7 mouse cellular contexts compared by ENCODE assay signal in genomic region chr9:28403831-28404562, GRCm38 (mm10).
A peak's percentile ranks its signal among the peaks of the same experiment; 100 is the strongest.
DNase-seq lines count a peak whose midpoint lies in the region; ATAC-seq lines count a peak whose summit lies in the region.

No protein-coding gene starts in this region.

- no peak overlapping the region for H3K9ac ChIP-seq in embryonic facial prominence, embryonic 15.5 days
- H3K9ac ChIP-seq in hindbrain, embryonic 11.5 days (ENCODE audit: low read depth, low read length) = peak overlapping the region; percentile 61
- H3K9ac ChIP-seq in neural tube, embryonic 11.5 days (ENCODE audit: low read length) = peak overlapping the region; percentile 53

- H3K27me3 ChIP-seq in embryonic facial prominence, embryonic 15.5 days = peaks cover 33% of the 10 kb centered on the region
- H3K27me3 ChIP-seq in hindbrain, embryonic 11.5 days (ENCODE audit: control insufficient read depth, insufficient read depth, low read length) = peaks cover 8% of the 10 kb centered on the region
- H3K27me3 ChIP-seq in neural tube, embryonic 11.5 days (ENCODE audit: control insufficient read depth, insufficient read depth, low read length) = peaks cover 11% of the 10 kb centered on the region

- no peak overlapping the region for H3K27ac ChIP-seq in embryonic facial prominence, embryonic 15.5 days (replicated peaks)
- no peak overlapping the region for H3K27ac ChIP-seq in hindbrain, embryonic 11.5 days (ENCODE audit: low read depth, low read length)
- H3K27ac ChIP-seq in neural tube, embryonic 11.5 days (ENCODE audit: low read depth, low read length) = no peak overlapping the region

- ATAC-seq in embryonic facial prominence, embryonic 15.5 days (ENCODE audit: insufficient number of reproducible peaks, low FRiP score, low TSS enrichment, low read depth) = no peak
- peak; percentile 84 for ATAC-seq in hindbrain, embryonic 11.5 days (ENCODE audit: low FRiP score)
- ATAC-seq in neural tube, embryonic 11.5 days (ENCODE audit: insufficient read depth, low FRiP score, low TSS enrichment) = peak; percentile 73

- H3K4me1 ChIP-seq in embryonic facial prominence, embryonic 15.5 days = peaks cover 12% of the 10 kb centered on the region
- H3K4me1 ChIP-seq in hindbrain, embryonic 11.5 days (replicated peaks; ENCODE audit: control insufficient read depth, insufficient read depth, low read length) = no peaks in the 10 kb centered on the region
- H3K4me1 ChIP-seq in neural tube, embryonic 11.5 days (ENCODE audit: control insufficient read depth, insufficient read depth, low read length) = 0 out of 2 replicates have a peak, but pooled peaks cover 2% of the 10 kb centered on the region

- WGBS in embryonic facial prominence, embryonic 15.5 days = 3% methylated on average over 30 of the region's 30 CpGs
- whole genome bisulfite sequencing in hindbrain, embryonic 11.5 days = 2% methylated on average over 30 of the region's 30 CpGs
- 1% methylated on average over 30 of the region's 30 CpGs for WGBS in neural tube, embryonic 11.5 days

- H3K4me3 ChIP-seq in embryonic facial prominence, embryonic 15.5 days (replicated peaks) = peak overlapping the region; percentile 52
- peak overlapping the region; percentile 55 for H3K4me3 ChIP-seq in hindbrain, embryonic 11.5 days (ENCODE audit: low read depth, low read length)
- H3K4me3 ChIP-seq in neural tube, embryonic 11.5 days (ENCODE audit: low read depth, low read length) = peak overlapping the region; percentile 54

- peak overlapping the region; percentile 95 for H3K4me2 ChIP-seq in embryonic facial prominence, embryonic 15.5 days (replicated peaks)
- H3K4me2 ChIP-seq in hindbrain, embryonic 11.5 days (replicated peaks; ENCODE audit: low read depth, low read length) = peak overlapping the region; percentile 95
- peak overlapping the region; percentile 84 for H3K4me2 ChIP-seq in neural tube, embryonic 11.5 days (ENCODE audit: low read depth)

- DNase-seq in R1 (ENCODE audit: low read depth, low spot score) = peak; percentile 48
- DNase-seq in adrenal gland, postnatal 36 days = peak; percentile 73 to 84
- DNase-seq in hindbrain, embryonic 11.5 days (ENCODE audit: low spot score) = peak; percentile 79
- DNase-seq in left cerebral cortex, postnatal 25 days (ENCODE audit: low spot score in 2 of 2) = peak; percentile 83 to 91
- peak; percentile 78 for DNase-seq in neural tube, embryonic 11.5 days (ENCODE audit: low spot score)
- DNase-seq in spleen, postnatal 14 days (ENCODE audit: low spot score in 2 of 2) = no peak

- no peaks in the 10 kb centered on the region for H3K9me3 ChIP-seq in embryonic facial prominence, embryonic 15.5 days (replicated peaks)
- H3K9me3 ChIP-seq in hindbrain, embryonic 11.5 days (ENCODE audit: control insufficient read depth, low read length) = no peaks in the 10 kb centered on the region
- no peaks in the 10 kb centered on the region for H3K9me3 ChIP-seq in neural tube, embryonic 11.5 days (ENCODE audit: control insufficient read depth, low read length)

- intact Hi-C loops in left cerebral cortex, postnatal 25 days (cut with DNase I) = loop anchor here (1.0 to 10.0 kb wide), 5 partner anchors 18 to 989 kb away; no protein-coding TSS in a partner anchor

- H3K36me3 ChIP-seq in embryonic facial prominence, embryonic 15.5 days = no peaks in the 10 kb centered on the region
- H3K36me3 ChIP-seq in hindbrain, embryonic 11.5 days (ENCODE audit: control insufficient read depth, insufficient read depth, low read length) = no peaks in the 10 kb centered on the region
- H3K36me3 ChIP-seq in neural tube, embryonic 11.5 days (ENCODE audit: control insufficient read depth, insufficient read depth, low read length) = no peaks in the 10 kb centered on the region

Comparison
In these comparisons a context has a peak if more than half of its experiments do, and no peak if none do; other contexts are left out.
1. DNase-seq: peak in R1 (single experiment), adrenal gland, postnatal 36 days (2 of 2), hindbrain, embryonic 11.5 days (single experiment), left cerebral cortex, postnatal 25 days (2 of 2) and neural tube, embryonic 11.5 days (single experiment); none in spleen, postnatal 14 days (0 of 2).
2. Peak in every context shown above with its lines, with median percentiles within 50 percentile points of each other: H3K4me2 ChIP-seq and H3K4me3 ChIP-seq.